Mouse (Mus musculus): Measurements from ENCODE around the gene Erp44. TPM values are rescaled to one million over a fixed set of nuclear protein-coding genes. Genes with fewer than 3 reads are reported as not detected.
A peak's percentile ranks its signal among the peaks of the same experiment; 100 is the strongest.

The Erp44 gene
- polyA plus RNA-seq, 1 experiment from 2014 or later = 63.3 TPM

DNA sequence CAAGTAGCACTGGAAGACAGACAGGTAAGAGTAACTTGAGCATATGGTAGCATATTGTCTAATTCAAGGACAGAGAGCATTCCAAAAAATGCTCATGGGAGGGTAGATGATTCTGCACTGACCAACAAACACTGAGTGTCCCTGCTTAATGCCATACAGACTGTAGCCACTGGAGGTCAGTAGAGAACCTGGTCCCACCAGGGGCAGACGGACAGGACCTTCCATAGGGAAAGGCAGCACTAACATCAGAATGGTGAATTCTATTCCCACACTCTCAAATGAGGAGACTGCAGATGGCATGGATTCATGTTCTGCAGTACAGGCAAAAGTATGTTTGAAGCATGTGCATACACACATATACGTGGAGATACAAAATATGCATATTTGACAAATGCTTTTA is 54.2 kb downstream of the Erp44 start:
- 0 out of 2 replicates have a peak, but pooled peaks have one; percentile 66 for ATAC-seq (replicated peaks; ENCODE audit: low FRiP score)
- Histone ChIP-seq H3K4me3 (ENCODE audit: low read depth, low read length) (no peak overlapping the region), H3K4me1 (replicated peaks; ENCODE audit: control insufficient read depth, insufficient read depth, low read length) (no peaks in the 10 kb centered on the region), H3K27me3 (ENCODE audit: control insufficient read depth, insufficient read depth, low read length) (no peaks in the 10 kb centered on the region), H3K36me3 (ENCODE audit: control insufficient read depth, insufficient read depth, low read length) (no peaks in the 10 kb centered on the region), H3K9ac (ENCODE audit: low read length) (no peak overlapping the region), H3K27ac (ENCODE audit: low read depth, low read length) (no peak overlapping the region), H3K9me3 (ENCODE audit: control insufficient read depth, low read length) (no peaks in the 10 kb centered on the region), H3K4me2 (ENCODE audit: low read depth, low read length, severe bottlenecking) (no peak overlapping the region)
- WGBS = 18% methylated on average over 2 of the region's 2 CpGs
- DNase-seq (ENCODE audit: low spot score) = peak; percentile 73

DNA sequence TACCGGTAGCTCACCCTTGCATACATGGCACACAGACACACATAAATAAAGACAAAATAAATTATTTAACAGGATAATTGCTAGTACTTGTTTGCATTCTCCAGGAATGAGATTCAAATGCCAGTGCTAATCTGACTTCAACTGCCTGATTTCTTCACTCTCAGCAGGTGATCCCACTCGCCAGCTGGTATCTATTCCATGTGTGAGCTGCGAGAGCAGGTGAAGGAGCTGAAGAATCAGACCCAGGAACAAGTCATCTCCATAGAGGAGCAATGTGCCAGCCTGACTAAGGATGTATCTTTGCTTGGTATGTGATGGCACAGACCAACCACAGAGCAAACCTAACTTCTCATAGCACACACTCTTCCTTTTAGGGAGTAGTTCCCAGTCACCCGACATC is 75.8 kb downstream of the Erp44 start:
- H3K4me1 ChIP-seq (replicated peaks; ENCODE audit: control insufficient read depth, insufficient read depth, low read length) = no peaks in the 10 kb centered on the region
- no peak overlapping the region for H3K27ac ChIP-seq (ENCODE audit: low read depth, low read length)
- no peak overlapping the region for H3K4me3 ChIP-seq (ENCODE audit: low read depth, low read length)
- H3K27me3 ChIP-seq (ENCODE audit: control insufficient read depth, insufficient read depth, low read length) = no peaks in the 10 kb centered on the region
- H3K9ac ChIP-seq (ENCODE audit: low read length) = no peak overlapping the region
- ATAC-seq (replicated peaks; ENCODE audit: low FRiP score) = no peak
- 84% methylated on average over 4 of the region's 4 CpGs for WGBS
- DNase-seq (ENCODE audit: low spot score) = no peak
- H3K9me3 ChIP-seq (ENCODE audit: control insufficient read depth, low read length) = no peaks in the 10 kb centered on the region
- H3K4me2 ChIP-seq (ENCODE audit: low read depth, low read length, severe bottlenecking) = no peak overlapping the region
- no peaks in the 10 kb centered on the region for H3K36me3 ChIP-seq (ENCODE audit: control insufficient read depth, insufficient read depth, low read length)

DNA sequence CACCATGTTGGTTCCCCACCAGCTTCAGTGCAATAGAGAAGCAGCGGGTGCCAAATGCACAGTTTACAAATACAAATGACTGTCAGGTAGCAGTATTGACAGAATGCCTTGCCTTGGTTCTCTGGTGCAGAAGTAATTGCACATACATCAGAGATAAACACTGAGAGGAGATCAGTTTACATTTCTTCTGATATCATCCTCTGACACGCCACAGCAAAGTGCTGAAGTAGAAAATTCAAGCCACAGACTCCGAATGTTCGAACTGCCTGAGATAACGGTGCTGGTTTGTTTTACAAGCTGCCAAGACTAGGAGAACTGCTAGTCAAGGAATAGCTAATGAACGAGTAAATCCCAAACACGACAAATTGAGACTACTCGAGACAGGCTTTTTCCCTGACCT is 80.9 kb downstream of the Erp44 start:
- ATAC-seq (replicated peaks; ENCODE audit: low FRiP score) (no peak), DNase-seq (ENCODE audit: low spot score) (no peak)
- H3K9ac ChIP-seq (ENCODE audit: low read length) = no peak overlapping the region
- WGBS = 89% methylated on average over 8 of the region's 8 CpGs
- no peaks in the 10 kb centered on the region for H3K36me3 ChIP-seq (ENCODE audit: control insufficient read depth, insufficient read depth, low read length)
- no peak overlapping the region for H3K4me3 ChIP-seq (ENCODE audit: low read depth, low read length)
- no peaks in the 10 kb centered on the region for H3K9me3 ChIP-seq (ENCODE audit: control insufficient read depth, low read length)
- H3K4me1 ChIP-seq (replicated peaks; ENCODE audit: control insufficient read depth, insufficient read depth, low read length) = no peaks in the 10 kb centered on the region
- no peak overlapping the region for H3K4me2 ChIP-seq (ENCODE audit: low read depth, low read length, severe bottlenecking)
- no peaks in the 10 kb centered on the region for H3K27me3 ChIP-seq (ENCODE audit: control insufficient read depth, insufficient read depth, low read length)
- H3K27ac ChIP-seq (ENCODE audit: low read depth, low read length) = no peak overlapping the region

DNA sequence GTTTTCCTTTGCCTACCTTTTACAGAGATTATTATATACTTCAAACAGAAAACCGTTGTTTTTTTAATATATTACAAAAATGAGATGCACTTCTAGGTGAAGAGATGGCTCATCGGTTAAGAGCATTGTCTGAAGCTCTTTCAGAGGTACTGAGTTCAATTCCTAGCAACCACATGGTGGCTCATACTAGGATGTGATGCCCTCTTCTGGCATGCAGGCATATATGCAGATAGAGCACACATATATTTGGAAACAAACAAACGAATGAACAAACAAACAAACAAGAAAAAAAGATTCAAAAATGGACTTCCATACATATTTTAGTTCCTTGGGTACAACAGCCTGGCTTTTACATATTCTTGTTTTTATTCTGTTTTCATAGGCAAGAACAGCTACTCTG is 81.4 kb downstream of the Erp44 start:
- 92% methylated on average over 3 of the region's 3 CpGs for WGBS
- Histone ChIP-seq H3K9me3 (ENCODE audit: control insufficient read depth, low read length) (no peaks in the 10 kb centered on the region), H3K27me3 (ENCODE audit: control insufficient read depth, insufficient read depth, low read length) (no peaks in the 10 kb centered on the region), H3K4me3 (ENCODE audit: low read depth, low read length) (no peak overlapping the region), H3K4me2 (ENCODE audit: low read depth, low read length, severe bottlenecking) (no peak overlapping the region), H3K27ac (ENCODE audit: low read depth, low read length) (no peak overlapping the region), H3K4me1 (replicated peaks; ENCODE audit: control insufficient read depth, insufficient read depth, low read length) (no peaks in the 10 kb centered on the region), H3K36me3 (ENCODE audit: control insufficient read depth, insufficient read depth, low read length) (no peaks in the 10 kb centered on the region), H3K9ac (ENCODE audit: low read length) (no peak overlapping the region)
- DNase-seq (ENCODE audit: low spot score) (no peak), ATAC-seq (replicated peaks; ENCODE audit: low FRiP score) (no peak)

DNA sequence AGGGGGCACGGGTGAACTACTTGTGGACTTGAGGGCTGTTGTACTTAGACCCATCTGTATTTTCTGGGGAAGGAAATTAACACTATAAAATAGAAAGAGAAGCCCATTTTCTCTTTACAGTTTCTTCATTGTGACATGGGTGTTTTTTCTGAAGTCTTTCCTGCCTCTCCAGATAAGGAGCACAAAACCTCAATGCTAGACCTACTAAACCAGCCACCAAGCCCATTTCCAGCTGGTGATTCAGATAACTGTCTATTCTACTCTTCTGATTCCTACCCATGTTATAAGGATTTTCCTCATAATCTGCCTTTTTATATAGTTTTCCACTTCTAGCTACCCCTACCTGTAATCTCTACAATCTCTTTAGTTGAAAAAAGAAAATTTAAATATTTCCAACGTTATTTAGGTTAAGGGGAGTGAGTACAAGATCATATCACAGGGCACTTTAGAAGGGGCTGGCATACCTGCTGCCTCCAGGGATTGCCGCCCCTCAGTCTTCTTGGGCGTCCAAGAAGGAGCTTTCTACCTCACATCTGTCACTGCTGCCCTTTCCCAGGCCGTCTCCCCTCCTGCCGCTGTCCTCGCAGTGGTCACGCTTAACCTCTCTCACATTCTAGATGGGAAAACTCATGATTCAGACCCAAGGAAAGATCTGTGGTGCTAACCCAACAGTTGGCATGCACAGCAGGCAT is 97.1 kb downstream of the Erp44 start:
- Histone ChIP-seq H3K36me3 (ENCODE audit: control insufficient read depth, insufficient read depth, low read length) (no peaks in the 10 kb centered on the region), H3K27me3 (ENCODE audit: control insufficient read depth, insufficient read depth, low read length) (no peaks in the 10 kb centered on the region), H3K4me2 (ENCODE audit: low read depth, low read length, severe bottlenecking) (no peak overlapping the region), H3K4me3 (ENCODE audit: low read depth, low read length) (no peak overlapping the region), H3K9me3 (ENCODE audit: control insufficient read depth, low read length) (no peaks in the 10 kb centered on the region), H3K27ac (ENCODE audit: low read depth, low read length) (no peak overlapping the region), H3K4me1 (replicated peaks; ENCODE audit: control insufficient read depth, insufficient read depth, low read length) (peaks cover 3% of the 10 kb centered on the region; the same call in 1 of the 2 replicates), H3K9ac (ENCODE audit: low read length) (no peak overlapping the region)
- ATAC-seq (replicated peaks; ENCODE audit: low FRiP score) (no peak), DNase-seq (ENCODE audit: low spot score) (no peak)
- WGBS = 87% methylated on average over 8 of the region's 8 CpGs

DNA sequence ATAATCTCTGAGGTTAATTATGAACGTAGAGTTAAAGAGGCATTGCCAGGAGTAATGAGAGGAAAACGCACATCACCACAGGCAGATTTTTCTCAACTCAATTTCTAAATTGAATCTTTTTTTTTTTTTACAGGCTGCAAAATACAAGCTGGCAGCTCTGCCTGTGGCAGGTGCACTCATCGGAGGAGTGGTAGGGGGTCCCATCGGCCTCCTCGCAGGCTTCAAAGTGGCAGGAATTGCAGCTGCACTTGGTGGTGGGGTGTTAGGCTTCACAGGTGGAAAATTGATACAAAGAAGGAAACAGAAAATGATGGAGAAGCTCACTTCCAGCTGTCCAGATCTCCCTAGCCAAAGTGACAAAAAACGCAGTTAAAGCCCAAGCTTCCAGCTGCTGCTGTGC is 98.0 kb downstream of the Erp44 start:
- no peak for ATAC-seq (replicated peaks; ENCODE audit: low FRiP score)
- Histone ChIP-seq H3K4me2 (ENCODE audit: low read depth, low read length, severe bottlenecking) (no peak overlapping the region), H3K9me3 (ENCODE audit: control insufficient read depth, low read length) (no peaks in the 10 kb centered on the region), H3K4me3 (ENCODE audit: low read depth, low read length) (no peak overlapping the region), H3K4me1 (replicated peaks; ENCODE audit: control insufficient read depth, insufficient read depth, low read length) (peaks cover 3% of the 10 kb centered on the region; the same call in 1 of the 2 replicates), H3K27ac (ENCODE audit: low read depth, low read length) (no peak overlapping the region), H3K27me3 (ENCODE audit: control insufficient read depth, insufficient read depth, low read length) (no peaks in the 10 kb centered on the region), H3K9ac (ENCODE audit: low read length) (no peak overlapping the region), H3K36me3 (ENCODE audit: control insufficient read depth, insufficient read depth, low read length) (no peaks in the 10 kb centered on the region)
- DNase-seq (ENCODE audit: low spot score) = no peak
- 63% methylated on average over 6 of the region's 6 CpGs for WGBS

DNA sequence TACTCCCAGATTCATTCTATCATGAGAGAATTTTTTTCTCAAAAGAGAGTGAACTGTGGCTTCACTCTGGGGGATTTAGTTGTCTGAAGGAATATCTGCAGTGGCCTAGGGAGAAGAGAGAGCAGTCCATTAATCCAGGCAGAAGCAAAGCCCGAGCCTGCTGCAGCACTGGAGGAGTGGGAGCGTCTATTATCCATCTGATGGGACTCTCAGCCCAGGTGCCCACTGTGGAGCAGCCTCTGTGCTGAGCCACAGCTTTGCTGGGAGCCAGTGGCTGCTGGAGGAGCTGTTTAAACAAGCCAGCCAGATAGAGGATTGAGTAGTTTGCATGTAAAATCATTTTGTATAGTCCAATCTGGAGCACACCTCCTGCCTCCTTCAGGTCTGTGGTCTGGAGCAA is 98.4 kb downstream of the Erp44 start:
- DNase-seq (ENCODE audit: low spot score) (no peak), ATAC-seq (replicated peaks; ENCODE audit: low FRiP score) (no peak)
- Histone ChIP-seq H3K27me3 (ENCODE audit: control insufficient read depth, insufficient read depth, low read length) (no peaks in the 10 kb centered on the region), H3K4me1 (replicated peaks; ENCODE audit: control insufficient read depth, insufficient read depth, low read length) (peaks cover 3% of the 10 kb centered on the region; the same call in 1 of the 2 replicates), H3K9ac (ENCODE audit: low read length) (no peak overlapping the region), H3K27ac (ENCODE audit: low read depth, low read length) (no peak overlapping the region), H3K4me3 (ENCODE audit: low read depth, low read length) (no peak overlapping the region), H3K4me2 (ENCODE audit: low read depth, low read length, severe bottlenecking) (no peak overlapping the region), H3K9me3 (ENCODE audit: control insufficient read depth, low read length) (no peaks in the 10 kb centered on the region), H3K36me3 (ENCODE audit: control insufficient read depth, insufficient read depth, low read length) (no peaks in the 10 kb centered on the region)
- WGBS = 8% methylated on average over 2 of the region's 2 CpGs

DNA sequence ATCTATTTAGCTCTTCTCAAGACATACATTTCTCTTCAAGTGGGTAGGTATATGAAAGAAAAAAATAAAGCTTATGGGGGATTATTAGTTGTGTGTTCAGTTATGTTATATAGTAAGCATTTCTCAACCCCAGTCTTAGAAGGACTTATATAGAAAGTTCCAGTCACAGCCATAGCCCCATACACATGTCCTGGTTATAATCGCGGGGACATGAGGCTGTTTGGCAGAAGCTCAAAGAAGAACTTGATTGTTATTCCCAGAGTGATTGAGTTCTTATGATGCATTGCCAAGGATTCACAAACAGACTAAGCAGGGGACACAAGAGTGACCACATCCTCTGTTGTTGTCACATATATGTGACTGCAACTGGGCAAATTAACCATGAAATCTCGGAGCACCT is 103.7 kb downstream of the Erp44 start:
- Histone ChIP-seq H3K4me2 (ENCODE audit: low read depth, low read length, severe bottlenecking) (no peak overlapping the region), H3K9ac (ENCODE audit: low read length) (no peak overlapping the region), H3K27ac (ENCODE audit: low read depth, low read length) (no peak overlapping the region), H3K36me3 (ENCODE audit: control insufficient read depth, insufficient read depth, low read length) (no peaks in the 10 kb centered on the region), H3K27me3 (ENCODE audit: control insufficient read depth, insufficient read depth, low read length) (no peaks in the 10 kb centered on the region), H3K4me3 (ENCODE audit: low read depth, low read length) (no peak overlapping the region), H3K9me3 (ENCODE audit: control insufficient read depth, low read length) (no peaks in the 10 kb centered on the region), H3K4me1 (replicated peaks; ENCODE audit: control insufficient read depth, insufficient read depth, low read length) (no peaks in the 10 kb centered on the region)
- DNase-seq (ENCODE audit: low spot score) (no peak), ATAC-seq (replicated peaks; ENCODE audit: low FRiP score) (no peak)
- 95% methylated on average over 3 of the region's 3 CpGs for WGBS

DNA sequence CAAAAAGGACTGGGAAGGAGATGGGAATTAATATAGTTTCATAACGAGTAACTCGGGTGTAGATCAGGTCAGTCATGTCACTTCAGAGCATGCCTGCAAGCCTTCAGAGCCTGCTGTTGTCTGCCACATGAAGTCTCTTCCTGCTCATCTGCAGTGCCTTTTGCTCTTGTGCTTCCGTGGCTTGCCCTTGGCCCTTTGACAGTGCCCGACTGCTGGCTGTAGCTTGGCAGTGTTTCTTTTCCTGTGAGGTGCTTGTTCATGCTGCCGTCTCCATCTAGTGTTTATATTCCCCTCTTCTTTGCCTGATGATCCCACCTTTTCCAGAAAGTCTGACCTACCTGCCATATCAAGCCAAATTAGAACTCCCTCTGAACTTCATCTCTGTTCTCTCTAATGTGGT is 115.5 kb downstream of the Erp44 start:
- ATAC-seq (replicated peaks; ENCODE audit: low FRiP score) = no peak
- Histone ChIP-seq H3K4me2 (ENCODE audit: low read depth, low read length, severe bottlenecking) (no peak overlapping the region), H3K4me1 (replicated peaks; ENCODE audit: control insufficient read depth, insufficient read depth, low read length) (no peaks in the 10 kb centered on the region), H3K9me3 (ENCODE audit: control insufficient read depth, low read length) (no peaks in the 10 kb centered on the region), H3K36me3 (ENCODE audit: control insufficient read depth, insufficient read depth, low read length) (no peaks in the 10 kb centered on the region), H3K27me3 (ENCODE audit: control insufficient read depth, insufficient read depth, low read length) (no peaks in the 10 kb centered on the region), H3K27ac (ENCODE audit: low read depth, low read length) (no peak overlapping the region), H3K4me3 (ENCODE audit: low read depth, low read length) (no peak overlapping the region), H3K9ac (ENCODE audit: low read length) (no peak overlapping the region)
- no peak for DNase-seq (ENCODE audit: low spot score)
- 87% methylated on average over 5 of the region's 5 CpGs for WGBS
